Mouse (Mus musculus) ES-Bruce4 (cell line): ENCODE measurements around the gene Rere.

Experiments
- CTCF ChIP-seq: IDR thresholded peaks from one replicate; pipeline ENCODE4 v1.8.1; 2011; ENCODE audit warnings: low read depth, low read length
- POLR2A ChIP-seq: IDR thresholded peaks from one replicate; pipeline ENCODE4 v1.8.1; 2011; ENCODE audit warnings: low read length; ENCODE audit not compliant: insufficient read depth

- TF ChIP-seq POLR2A, result no peak
- no peak for TF ChIP-seq CTCF
Measured at GRCm38 (mm10) chr4:150384405-150384804, 103.0 kb downstream of the Rere start.
